Mouse (Mus musculus) lung, postnatal 36 days (tissue): ENCODE results near the gene Plod2.

Source experiments
- DNase-seq: peaks from one replicate; pipeline ENCODE4 v3.0.0; 2022; ENCODE audit warnings: mixed read lengths

Gene Plod2

GRCm38 (mm10) chr9:92541977-92542561 lies at the start of gene Plod2:
Gene Plod2, plus strand, starts transcription at chr9:92542223.
- peak; percentile 79 for DNase-seq

GRCm38 (mm10) chr9:92499710-92500410 lies 42.2 kb upstream of the Plod2 start:
- peak; percentile 90 for DNase-seq

- DNase-seq = no peak
Observed at GRCm38 (mm10) chr9:92504256-92504655, 37.8 kb upstream of the Plod2 start.

- DNase-seq = no peak
Observed at GRCm38 (mm10) chr9:92504889-92505288, 37.1 kb upstream of the Plod2 start.

GRCm38 (mm10) chr9:92511696-92512095 lies 30.3 kb upstream of the Plod2 start:
- no peak for DNase-seq

- DNase-seq = no peak
Observed at GRCm38 (mm10) chr9:92517036-92517435, 25.0 kb upstream of the Plod2 start.

- DNase-seq = no peak
Observed at GRCm38 (mm10) chr9:92520751-92521150, 21.3 kb upstream of the Plod2 start.

- no peak for DNase-seq
Observed at GRCm38 (mm10) chr9:92524506-92524905, 17.5 kb upstream of the Plod2 start.

- no peak for DNase-seq
Observed at GRCm38 (mm10) chr9:92530055-92530454, 12.0 kb upstream of the Plod2 start.

- no peak for DNase-seq
Observed at GRCm38 (mm10) chr9:92537735-92538134, 4.3 kb upstream of the Plod2 start.

- DNase-seq = no peak
Observed at GRCm38 (mm10) chr9:92538216-92538615, 3.8 kb upstream of the Plod2 start.

- peak; percentile 49 for DNase-seq
Observed at GRCm38 (mm10) chr9:92542591-92543416, 781 bp downstream of the Plod2 start.

GRCm38 (mm10) chr9:92544146-92544545 lies 2.1 kb downstream of the Plod2 start:
- no peak for DNase-seq

- DNase-seq = no peak
Observed at GRCm38 (mm10) chr9:92545021-92545420, 3.0 kb downstream of the Plod2 start.

- DNase-seq = no peak
Observed at GRCm38 (mm10) chr9:92546446-92546845, 4.4 kb downstream of the Plod2 start.

- DNase-seq = no peak
Observed at GRCm38 (mm10) chr9:92547106-92547505, 5.1 kb downstream of the Plod2 start.

- DNase-seq = no peak
Observed at GRCm38 (mm10) chr9:92547821-92548220, 5.8 kb downstream of the Plod2 start.

GRCm38 (mm10) chr9:92548603-92549002 lies 6.6 kb downstream of the Plod2 start:
- peak; percentile 58 for DNase-seq

GRCm38 (mm10) chr9:92549811-92550490 lies 7.9 kb downstream of the Plod2 start:
- DNase-seq = peak; percentile 64

- DNase-seq = no peak
Observed at GRCm38 (mm10) chr9:92550981-92551380, 9.0 kb downstream of the Plod2 start.

- DNase-seq = no peak
Observed at GRCm38 (mm10) chr9:92551666-92552065, 9.6 kb downstream of the Plod2 start.

- DNase-seq = no peak
Observed at GRCm38 (mm10) chr9:92552691-92553090, 10.7 kb downstream of the Plod2 start.
